Mouse (Mus musculus): ENCODE measurements around the gene Col4a3bp.

Col4a3bp gene

GRCm38 (mm10) chr13:96684779-96685178 is 142.4 kb downstream of the Col4a3bp start:
- DNase-seq (ENCODE audit: extremely low read depth, insufficient read length, low spot score): no peak

GRCm38 (mm10) chr13:96687261-96687660 is 144.8 kb downstream of the Col4a3bp start:
- peak; percentile 33 for DNase-seq (ENCODE audit: extremely low read depth, insufficient read length, low spot score)
